Mouse (Mus musculus): Measurements from ENCODE around the gene Rpl22.

The Rpl22 gene

GRCm38 (mm10) chr4:152296874-152297861, 28.4 kb upstream of the Rpl22 start, which contains the start of gene Icmt:
Icmt (plus strand) TSS chr4:152297227.
- DNase-seq = peak; percentile 100

GRCm38 (mm10) chr4:152298836-152299235, 26.7 kb upstream of the Rpl22 start:
- DNase-seq = peak; percentile 91

- DNase-seq = no peak
Observed at GRCm38 (mm10) chr4:152300375-152300774, 25.2 kb upstream of the Rpl22 start.

- DNase-seq = no peak
Observed at GRCm38 (mm10) chr4:152302012-152302411, 23.5 kb upstream of the Rpl22 start.

GRCm38 (mm10) chr4:152303172-152303571, 22.4 kb upstream of the Rpl22 start:
- DNase-seq = no peak

- no peak for DNase-seq
Observed at GRCm38 (mm10) chr4:152304685-152305084, 20.9 kb upstream of the Rpl22 start.

GRCm38 (mm10) chr4:152305991-152306390, 19.6 kb upstream of the Rpl22 start:
- no peak for DNase-seq

- DNase-seq = no peak
Observed at GRCm38 (mm10) chr4:152307542-152307941, 18.0 kb upstream of the Rpl22 start.

GRCm38 (mm10) chr4:152312186-152312585, 13.4 kb upstream of the Rpl22 start:
- DNase-seq = no peak

GRCm38 (mm10) chr4:152313211-152313632, 12.3 kb upstream of the Rpl22 start:
- DNase-seq = no peak

- DNase-seq = no peak
Observed at GRCm38 (mm10) chr4:152313934-152314333, 11.6 kb upstream of the Rpl22 start.

- DNase-seq = no peak
Observed at GRCm38 (mm10) chr4:152315498-152316213, 9.9 kb upstream of the Rpl22 start.

GRCm38 (mm10) chr4:152317631-152318033, 7.9 kb upstream of the Rpl22 start:
- DNase-seq = peak; percentile 96

GRCm38 (mm10) chr4:152318517-152319234, 6.9 kb upstream of the Rpl22 start, which contains the start of gene Rnf207:
Rnf207 (minus strand) TSS chr4:152318993.
- peak; percentile 98 for DNase-seq

- DNase-seq = no peak
Observed at GRCm38 (mm10) chr4:152321464-152321863, 4.1 kb upstream of the Rpl22 start.

GRCm38 (mm10) chr4:152324641-152325562, 640 bp upstream of the Rpl22 start:
- DNase-seq = no peak

GRCm38 (mm10) chr4:152326543-152326942, 1.0 kb downstream of the Rpl22 start:
- DNase-seq = no peak

- DNase-seq = no peak
Observed at GRCm38 (mm10) chr4:152328691-152329090, 3.1 kb downstream of the Rpl22 start.

GRCm38 (mm10) chr4:152332952-152333351, 7.4 kb downstream of the Rpl22 start:
- peak; percentile 93 for DNase-seq

GRCm38 (mm10) chr4:152333587-152333986, 8.0 kb downstream of the Rpl22 start:
- no peak for DNase-seq

GRCm38 (mm10) chr4:152337772-152338171, 12.2 kb downstream of the Rpl22 start:
- DNase-seq = no peak

Measured in heart, adult 11 months (tissue).